Mouse (Mus musculus): ENCODE results near the gene Med12l.

Gene Med12l

GRCm38 (mm10) chr3:59197329-59197948 lies 191.8 kb downstream of the Med12l start:
- no peak for DNase-seq

GRCm38 (mm10) chr3:59203802-59204520 lies 198.3 kb downstream of the Med12l start:
- no peak for DNase-seq

GRCm38 (mm10) chr3:59204719-59205503 lies 199.3 kb downstream of the Med12l start:
- DNase-seq, result no peak

DNA sequence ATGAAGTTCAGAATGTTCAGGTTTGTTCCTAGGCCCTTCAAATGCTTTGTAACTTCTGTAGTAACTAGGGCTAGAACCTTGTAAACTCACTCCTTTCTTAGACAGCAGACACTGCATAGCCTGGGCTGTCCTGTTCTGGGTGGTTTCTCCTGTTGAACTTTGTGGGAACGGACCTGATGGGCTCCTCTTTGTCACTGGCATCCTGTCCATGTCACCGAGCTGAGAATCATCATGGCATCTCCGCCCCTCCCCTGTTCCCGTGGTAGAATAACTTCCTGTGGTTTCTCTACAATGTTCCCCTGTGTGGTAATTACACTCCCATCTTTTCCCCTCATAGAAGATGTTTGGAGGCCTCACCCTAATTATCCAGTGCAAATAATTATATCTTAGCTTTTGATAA lies 200.3 kb downstream of the Med12l start:
- DNase-seq, result no peak

GRCm38 (mm10) chr3:59208650-59209548 lies 203.3 kb downstream of the Med12l start:
- no peak for DNase-seq

DNA sequence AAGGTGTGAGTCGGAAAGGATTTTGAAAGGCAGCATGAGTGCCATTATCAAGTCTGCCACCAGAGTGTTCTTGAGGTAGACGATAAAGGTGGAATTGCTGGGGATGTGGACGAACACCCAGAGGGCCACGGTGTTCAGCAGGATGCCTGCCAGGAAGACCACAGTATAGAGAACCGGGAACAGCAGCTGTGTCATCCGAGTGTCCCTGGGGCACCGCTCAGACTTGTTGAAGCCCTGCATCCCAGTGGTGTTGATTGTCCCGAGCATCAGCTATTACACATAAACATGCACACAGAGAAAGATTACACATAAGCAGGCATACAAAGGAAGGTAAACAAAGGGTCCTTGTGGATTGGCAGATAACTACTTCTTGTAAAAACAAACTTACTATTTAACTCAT lies 204.5 kb downstream of the Med12l start:
- DNase-seq, result no peak

- DNase-seq, result no peak
Observed at GRCm38 (mm10) chr3:59210727-59211126, 205.1 kb downstream of the Med12l start, which contains the start of gene P2ry13. TSS of gene P2ry13 (minus strand) at chr3:59210882.

DNA sequence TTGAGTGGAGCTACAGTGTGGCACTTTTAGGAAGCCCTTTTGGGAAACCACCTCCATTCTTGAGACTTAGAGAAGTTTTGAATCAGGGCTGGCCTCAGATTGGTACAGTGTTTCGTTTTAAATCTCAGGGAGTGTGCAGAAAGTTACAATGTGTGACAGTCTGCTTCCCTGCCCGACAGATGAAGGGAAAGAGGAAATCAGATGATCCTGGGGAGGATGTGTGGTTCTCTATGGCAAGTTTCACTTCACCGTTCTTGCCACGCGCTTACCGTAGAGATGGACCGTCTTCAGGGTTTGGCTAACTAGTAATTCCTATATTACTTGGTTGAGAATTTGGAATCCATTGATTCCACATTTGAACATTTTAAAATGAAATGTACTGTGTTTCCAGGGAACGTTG lies 206.2 kb downstream of the Med12l start:
- no peak for DNase-seq

- DNase-seq, result no peak
Observed at GRCm38 (mm10) chr3:59212404-59212803, 206.8 kb downstream of the Med12l start.

DNA sequence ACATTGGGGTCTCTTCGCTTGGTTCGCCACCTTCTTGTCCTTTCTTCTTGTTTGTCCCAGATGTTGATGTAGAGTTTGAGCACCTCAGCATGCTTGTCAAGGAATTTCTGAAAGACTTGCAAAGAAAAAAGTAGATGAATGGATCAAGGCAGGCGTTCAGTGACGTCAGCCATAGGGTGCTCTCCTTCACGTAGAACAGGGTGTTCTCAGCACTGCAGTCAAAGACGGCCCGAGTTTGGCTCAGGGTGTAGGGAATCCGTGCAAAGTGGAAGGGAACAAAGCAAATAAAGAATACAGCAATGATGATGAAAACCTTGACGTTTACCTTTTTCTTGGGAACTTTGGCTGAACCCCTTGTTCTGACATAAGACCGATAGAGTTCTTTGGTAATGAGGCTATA lies 211.6 kb downstream of the Med12l start:
- no peak for DNase-seq

DNA sequence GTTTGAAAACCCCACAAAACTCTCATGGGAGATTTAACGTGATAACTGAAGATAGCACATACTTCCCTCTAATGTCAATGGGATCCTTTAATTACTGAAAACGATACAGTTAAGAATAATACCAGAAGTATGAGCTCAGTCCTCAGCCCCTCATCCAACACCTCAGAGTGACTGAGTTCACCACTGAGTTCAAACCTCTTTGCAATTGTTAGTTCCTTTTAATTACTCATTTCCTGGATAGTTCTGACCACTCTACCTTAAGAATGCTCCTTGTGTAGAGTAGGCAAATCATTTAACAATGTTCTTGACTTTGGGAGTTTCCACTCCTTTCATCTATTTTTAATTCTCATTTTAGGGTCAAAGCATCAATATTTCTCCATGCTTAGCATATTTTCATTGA lies 213.7 kb downstream of the Med12l start:
- DNase-seq, result no peak

GRCm38 (mm10) chr3:59222303-59222702 lies 216.7 kb downstream of the Med12l start:
- DNase-seq, result no peak

GRCm38 (mm10) chr3:59225411-59225810 lies 219.8 kb downstream of the Med12l start:
- DNase-seq, result no peak

- no peak for DNase-seq
Observed at GRCm38 (mm10) chr3:59227696-59228095, 222.1 kb downstream of the Med12l start.

DNA sequence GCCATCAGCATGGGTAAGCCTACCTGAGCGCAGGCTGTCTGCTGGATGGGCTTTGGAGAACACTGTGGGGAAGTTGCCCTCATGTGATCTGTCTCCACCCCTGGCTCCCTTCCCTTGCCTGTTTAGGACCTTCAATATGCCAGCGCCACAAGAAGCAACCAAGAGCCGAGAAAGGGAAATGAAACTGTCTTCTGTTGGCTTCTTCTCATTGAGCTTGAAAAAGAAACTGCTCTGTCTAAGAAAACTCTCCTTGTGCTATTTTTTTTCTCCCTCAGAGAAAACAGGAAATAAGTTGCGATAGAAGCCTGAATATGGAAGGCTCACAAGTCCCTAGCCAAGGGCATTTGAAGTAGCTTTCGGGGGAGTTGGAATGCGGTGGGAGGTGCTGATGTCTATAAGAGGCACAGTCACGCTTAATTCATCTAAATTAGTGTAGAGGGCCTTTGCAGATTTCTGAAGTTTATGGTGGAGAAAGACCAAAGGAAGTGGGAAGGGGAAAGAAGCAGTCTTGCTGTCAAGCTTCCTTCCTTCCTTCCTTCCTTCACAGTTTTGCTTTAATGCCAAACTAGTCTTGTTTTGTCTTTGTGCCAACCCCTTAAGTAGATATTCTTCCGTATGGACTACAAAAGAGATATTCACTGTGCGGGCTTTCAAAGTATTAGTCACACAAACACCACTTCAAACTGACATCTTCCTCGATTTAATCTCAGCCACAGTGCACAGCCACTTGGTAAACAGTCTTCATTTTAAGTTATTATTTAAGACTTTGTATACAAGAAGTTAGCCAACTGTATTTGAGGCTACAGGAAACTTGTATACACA lies 223.3 kb downstream of the Med12l start:
- no peak for DNase-seq

GRCm38 (mm10) chr3:59230912-59231311 lies 225.3 kb downstream of the Med12l start:
- DNase-seq, result no peak

GRCm38 (mm10) chr3:59234878-59235277 lies 229.3 kb downstream of the Med12l start:
- DNase-seq, result no peak

- no peak for DNase-seq
Observed at GRCm38 (mm10) chr3:59243384-59243783, 237.8 kb downstream of the Med12l start.

DNA sequence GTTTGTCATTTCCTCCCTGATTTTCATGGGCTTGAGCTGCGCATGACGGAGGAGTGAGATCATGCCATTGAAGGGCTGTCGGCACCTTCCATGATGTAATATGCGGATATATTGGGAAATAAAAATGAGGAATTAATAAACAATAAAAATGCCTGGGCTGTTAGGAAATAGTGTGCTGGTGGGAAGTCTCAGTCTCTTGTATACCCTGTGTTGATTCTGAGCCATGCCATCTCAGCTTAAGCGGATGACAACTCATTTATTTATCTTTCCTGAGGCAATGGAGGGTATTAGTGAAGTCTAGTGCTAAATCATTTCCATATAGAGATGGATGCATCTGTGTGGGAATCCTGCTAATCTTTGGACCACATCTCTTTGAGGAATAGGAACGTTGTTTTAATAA lies 242.4 kb downstream of the Med12l start:
- DNase-seq, result no peak

- DNase-seq, result no peak
Observed at GRCm38 (mm10) chr3:59250454-59250853, 244.8 kb downstream of the Med12l start.

DNA sequence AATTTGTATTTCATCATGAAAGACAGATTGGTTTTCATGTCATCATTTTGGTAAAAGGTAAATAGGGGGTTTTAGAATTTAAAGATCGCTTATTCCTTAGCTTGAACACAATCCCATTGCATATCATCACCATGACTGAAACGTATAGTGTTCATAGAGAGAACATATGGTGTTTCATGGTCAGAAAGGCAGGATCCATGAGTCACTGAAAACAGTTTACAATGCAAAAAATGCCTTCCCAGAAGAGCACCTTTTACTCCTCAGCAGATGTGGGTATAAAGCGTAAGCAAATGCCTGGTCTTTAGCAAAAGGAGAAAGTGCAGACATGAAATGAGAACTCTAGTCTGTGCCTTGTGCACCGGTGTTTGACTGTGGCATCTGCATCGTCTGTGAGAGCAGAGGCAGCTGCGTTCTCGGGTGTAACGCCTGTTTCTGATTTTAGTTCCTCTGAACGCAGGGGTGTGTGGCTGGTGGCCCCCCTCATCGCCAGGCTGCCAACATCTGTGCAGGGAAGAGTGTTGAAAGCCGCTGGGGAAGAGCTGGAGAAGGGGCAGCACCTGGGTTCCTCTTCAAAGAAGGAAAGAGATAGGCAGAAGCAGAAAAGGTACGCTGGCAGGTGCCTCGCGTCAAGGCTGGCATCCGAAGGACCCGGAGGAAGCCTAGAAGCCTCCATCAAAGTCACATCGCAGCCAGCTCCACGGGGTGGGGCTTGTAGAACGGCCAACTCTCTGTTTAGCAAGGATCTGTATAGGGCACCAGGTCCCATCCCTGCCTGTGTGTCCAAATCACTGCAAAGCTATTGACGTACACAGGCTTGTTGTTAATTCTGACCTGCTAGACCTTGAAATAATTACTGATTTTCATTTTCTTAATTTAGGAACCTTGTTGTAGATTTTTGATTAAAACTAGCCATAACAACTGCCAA lies 252.4 kb downstream of the Med12l start:
- no peak for DNase-seq

Data from kidney, adult 11 months (tissue).